Mouse (Mus musculus): ENCODE measurements around the gene Dusp15.
A peak's percentile ranks its signal among the peaks of the same experiment; 100 is the strongest.

Dusp15 gene

GRCm38 (mm10) chr2:152930276-152930675 lies 21.2 kb downstream of the Dusp15 start:
- peak in 1 of 2 experiments; percentile 31 for DNase-seq

GRCm38 (mm10) chr2:152928988-152929370 lies 22.5 kb downstream of the Dusp15 start:
- DNase-seq, result no peak

- DNase-seq, result no peak
These were observed 23.1 kb downstream of the Dusp15 start for GRCm38 (mm10) chr2:152928219-152928987.

GRCm38 (mm10) chr2:152927371-152927770 lies 24.1 kb downstream of the Dusp15 start:
- DNase-seq, result no peak

GRCm38 (mm10) chr2:152926896-152927295 lies 24.6 kb downstream of the Dusp15 start:
- no peak for DNase-seq

GRCm38 (mm10) chr2:152925189-152925872 lies 26.2 kb downstream of the Dusp15 start:
- peak; percentile 50 to 58 for DNase-seq

- no peak for DNase-seq
These were observed 27.0 kb downstream of the Dusp15 start for GRCm38 (mm10) chr2:152924543-152924942.

GRCm38 (mm10) chr2:152924128-152924527 lies 27.4 kb downstream of the Dusp15 start:
- DNase-seq, result no peak

- no peak for DNase-seq
These were observed 27.9 kb downstream of the Dusp15 start for GRCm38 (mm10) chr2:152923621-152924020.

GRCm38 (mm10) chr2:152922376-152922775 lies 29.1 kb downstream of the Dusp15 start:
- DNase-seq, result no peak

GRCm38 (mm10) chr2:152917671-152918070 lies 33.8 kb downstream of the Dusp15 start:
- DNase-seq, result no peak

- no peak for DNase-seq
These were observed 35.4 kb downstream of the Dusp15 start for GRCm38 (mm10) chr2:152916111-152916510.

GRCm38 (mm10) chr2:152915453-152915852 lies 36.0 kb downstream of the Dusp15 start:
- no peak for DNase-seq

GRCm38 (mm10) chr2:152914310-152915120 lies 37.0 kb downstream of the Dusp15 start:
- DNase-seq, result peak; percentile 65 to 85

GRCm38 (mm10) chr2:152913471-152913870 lies 38.0 kb downstream of the Dusp15 start:
- DNase-seq, result no peak

- DNase-seq, result no peak
These were observed 40.1 kb downstream of the Dusp15 start for GRCm38 (mm10) chr2:152911432-152911831.

GRCm38 (mm10) chr2:152911031-152911430 lies 40.5 kb downstream of the Dusp15 start, which contains the start of gene Mylk2:
Gene Mylk2, plus strand, starts transcription at chr2:152911352.
- DNase-seq, result no peak

- DNase-seq, result no peak
These were observed 41.6 kb downstream of the Dusp15 start for GRCm38 (mm10) chr2:152909848-152910247.

GRCm38 (mm10) chr2:152907114-152907943 lies 44.2 kb downstream of the Dusp15 start:
- DNase-seq, result no peak

GRCm38 (mm10) chr2:152906274-152907037 lies 45.0 kb downstream of the Dusp15 start:
- no peak for DNase-seq

- peak in 1 of 2 experiments; percentile 28 for DNase-seq
These were observed 46.3 kb downstream of the Dusp15 start for GRCm38 (mm10) chr2:152905036-152905829.

All from kidney, adult 8-10 months (tissue).